Mouse (Mus musculus) midbrain, postnatal 0 days (tissue): ENCODE measurements around the gene Cyyr1. TPM values are rescaled to one million over a fixed set of nuclear protein-coding genes. Genes with fewer than 3 reads are reported as not detected.

Experiments used
- ATAC-seq: fragments of 200-750 bp; cut with Nextera tagmentation; 2 replicates; pipeline ENCODE4 v1.8.0; 2017; ENCODE audit warnings: moderate number of reproducible peaks, mild to moderate bottlenecking, moderate TSS enrichment, moderate library complexity; ENCODE audit not compliant: low FRiP score
- DNase-seq: peaks from one replicate; pipeline ENCODE4 v3.0.0-alpha.2; 2015; ENCODE audit warnings: low spot score
- H3K27ac ChIP-seq: fragments of 300-500 bp; sonication (generic); 2 replicates; pipeline ENCODE4 v1.5.1; 2014; ENCODE audit warnings: low read depth, mild to moderate bottlenecking, low read length, mixed read lengths
- H3K27me3 ChIP-seq: fragments of 300-500 bp; sonication (generic); 2 replicates; pipeline ENCODE4 v1.6.1; 2014; ENCODE audit warnings: low read length, control low read depth, mixed read lengths; ENCODE audit not compliant: insufficient read depth
- H3K36me3 ChIP-seq: fragments of 300-500 bp; sonication (generic); 2 replicates; pipeline ENCODE4 v1.6.1; 2014; ENCODE audit warnings: low read length, control low read depth, mixed read lengths; ENCODE audit not compliant: insufficient read depth
- H3K4me1 ChIP-seq: fragments of 300-500 bp; sonication (generic); 2 replicates; pipeline ENCODE4 v1.6.1; 2014; ENCODE audit warnings: mild to moderate bottlenecking, control low read depth, antibody characterized with exemption, low read length, mixed read lengths; ENCODE audit not compliant: insufficient read depth
- H3K4me2 ChIP-seq: fragments of 300-500 bp; sonication (generic); 2 replicates; pipeline ENCODE4 v1.6.1; 2014; ENCODE audit warnings: low read depth, mild to moderate bottlenecking, low read length, mixed read lengths; ENCODE audit not compliant: poor library complexity, severe bottlenecking
- H3K4me3 ChIP-seq: fragments of 300-500 bp; sonication (generic); 2 replicates; pipeline ENCODE4 v1.5.1; 2014; ENCODE audit warnings: low read depth, mild to moderate bottlenecking, low read length, moderate library complexity
- H3K9ac ChIP-seq: fragments of 300-500 bp; sonication (generic); replicated peaks from 2 replicates; pipeline ENCODE4 v1.6.1; 2014; ENCODE audit warnings: mild to moderate bottlenecking, low read length, moderate library complexity, mixed read lengths; ENCODE audit not compliant: poor library complexity, severe bottlenecking
- H3K9me3 ChIP-seq: fragments of 300-500 bp; sonication (generic); 2 replicates; pipeline ENCODE4 v1.6.1; 2016; ENCODE audit warnings: low read length, control low read depth
- CTCF ChIP-seq: IDR thresholded peaks from 2 replicates; pipeline ENCODE4 v1.5.1; 2016; ENCODE audit warnings: antibody characterized with exemption, mild to moderate bottlenecking
- WGBS: fragments of 180-500 bp; shearing (Covaris S2); extraction: QIAGEN DNeasy Blood & Tissue Kit; methylation state at CpG from one replicate; pipeline ENCODE4 v1.1.7; 2014; 5-methylcytosine and 5-hydroxymethylcytosine counted together
- polyA plus RNA-seq: library from polyadenylated mRNA; unstranded; fragments of >200 nt; fragmentation: Nextera tagmentation; extraction: Ambion mirVana; gene quantifications from 2 replicates; pipeline ENCODE4 v1.2.1, GENCODE M21; 2015
- total RNA-seq: library from RNA; depleted of rRNA; stranded (reverse); fragments of >200 nt; gene quantifications from 2 replicates; pipeline ENCODE4 v1.2.3, GENCODE M21; 2014

Cyyr1 gene
- total and polyA plus RNA-seq, 2 experiments from 2014 or later, result 1.3 to 1.6 TPM

GRCm38 (mm10) chr16:85446306-85446705 is 106.9 kb downstream of the Cyyr1 start:
- Histone ChIP-seq H3K4me1 (no peaks in the 10 kb centered on the region), H3K4me3 (no peak overlapping the region), H3K4me2 (no peak overlapping the region), H3K9ac (no peak overlapping the region), H3K27me3 (no peaks in the 10 kb centered on the region), H3K9me3 (no peaks in the 10 kb centered on the region), H3K36me3 (no peaks in the 10 kb centered on the region), H3K27ac (no peak overlapping the region)
- ATAC-seq, result no peak
- WGBS, result 56% methylated on average over 1 of the region's 1 CpGs
- no peak for TF ChIP-seq CTCF
- DNase-seq, result no peak

GRCm38 (mm10) chr16:85445801-85446200 is 107.4 kb downstream of the Cyyr1 start:
- WGBS, result 81% methylated on average over 3 of the region's 3 CpGs

DNA sequence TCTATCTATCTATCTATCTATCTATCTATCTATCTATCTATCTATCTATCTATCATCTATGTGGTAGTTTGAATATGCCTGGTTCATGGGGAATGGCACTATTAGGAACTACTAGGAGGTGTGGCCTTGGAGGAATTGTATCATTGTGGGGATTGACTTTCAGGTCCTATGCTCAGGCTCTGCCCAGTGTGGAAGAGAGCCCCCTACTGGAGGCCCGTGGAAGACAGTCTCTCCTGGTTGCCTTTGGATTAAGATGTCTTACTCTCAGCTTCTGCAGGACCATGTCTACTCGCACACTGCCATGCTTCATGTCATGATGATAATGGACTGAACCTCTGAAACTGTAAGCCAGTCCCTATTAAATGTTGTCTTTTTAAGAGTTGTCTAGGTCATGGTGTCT is 117.8 kb downstream of the Cyyr1 start:
- Histone ChIP-seq H3K4me1 (no peaks in the 10 kb centered on the region), H3K27me3 (no peaks in the 10 kb centered on the region)
- no peak for DNase-seq

More at GRCm38 (mm10) chr16:85445801-85446200, 107.4 kb downstream of the Cyyr1 start:
- DNase-seq, result no peak
- Histone ChIP-seq H3K36me3 (no peaks in the 10 kb centered on the region), H3K9ac (no peak overlapping the region), H3K4me3 (no peak overlapping the region), H3K27ac (no peak overlapping the region), H3K9me3 (no peaks in the 10 kb centered on the region), H3K4me1 (no peaks in the 10 kb centered on the region), H3K4me2 (no peak overlapping the region), H3K27me3 (no peaks in the 10 kb centered on the region)
- no peak for TF ChIP-seq CTCF
- ATAC-seq, result no peak

DNA sequence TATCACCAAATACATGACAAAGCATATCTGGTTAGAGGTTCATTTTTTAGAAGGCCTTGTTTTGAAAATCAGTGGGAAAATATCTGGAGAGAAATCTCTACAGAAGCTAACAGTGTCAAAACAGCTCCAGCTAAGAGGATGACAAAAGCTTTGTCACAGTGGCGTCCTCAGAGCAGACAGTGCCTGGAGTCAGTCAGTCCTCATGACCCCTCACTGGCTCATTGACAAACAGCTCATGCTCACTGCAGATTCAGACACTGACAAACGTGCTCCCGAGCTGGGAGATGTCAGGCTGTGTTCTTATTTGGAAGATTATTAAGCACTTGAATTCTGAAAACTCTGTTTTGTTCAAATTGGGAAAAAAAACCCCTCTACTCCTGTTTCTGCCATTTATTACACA is 124.0 kb downstream of the Cyyr1 start:
- ATAC-seq, result no peak
- Histone ChIP-seq H3K9ac (no peak overlapping the region), H3K36me3 (no peaks in the 10 kb centered on the region), H3K4me3 (no peak overlapping the region), H3K9me3 (no peaks in the 10 kb centered on the region), H3K27me3 (no peaks in the 10 kb centered on the region), H3K4me2 (no peak overlapping the region), H3K27ac (no peak overlapping the region), H3K4me1 (no peaks in the 10 kb centered on the region)
- 12% methylated on average over 3 of the region's 3 CpGs for WGBS
- no peak for TF ChIP-seq CTCF
- DNase-seq, result peak; percentile 39

More for the DNA sequence above, 117.8 kb downstream of the Cyyr1 start:
- 65% methylated on average over 2 of the region's 2 CpGs for WGBS
- Histone ChIP-seq H3K27ac (no peak overlapping the region), H3K36me3 (no peaks in the 10 kb centered on the region), H3K9ac (no peak overlapping the region), H3K4me2 (no peak overlapping the region), H3K9me3 (no peaks in the 10 kb centered on the region), H3K4me3 (no peak overlapping the region)
- no peak for ATAC-seq
- peak; percentile 14; the same call in 1 of the 2 replicates for TF ChIP-seq CTCF

- no peaks in the 10 kb centered on the region for H3K4me1 ChIP-seq
- H3K9ac ChIP-seq, result no peak overlapping the region
- H3K27me3 ChIP-seq, result no peaks in the 10 kb centered on the region
- no peak overlapping the region for H3K4me2 ChIP-seq
- H3K36me3 ChIP-seq, result no peaks in the 10 kb centered on the region
- no peak overlapping the region for H3K27ac ChIP-seq
- 76% methylated on average over 2 of the region's 2 CpGs for WGBS
- no peak overlapping the region for H3K4me3 ChIP-seq
- TF ChIP-seq CTCF, result no peak
- H3K9me3 ChIP-seq, result no peaks in the 10 kb centered on the region
- ATAC-seq (no peak), DNase-seq (no peak)
These were observed 130.3 kb downstream of the Cyyr1 start for GRCm38 (mm10) chr16:85422889-85423288.

DNA sequence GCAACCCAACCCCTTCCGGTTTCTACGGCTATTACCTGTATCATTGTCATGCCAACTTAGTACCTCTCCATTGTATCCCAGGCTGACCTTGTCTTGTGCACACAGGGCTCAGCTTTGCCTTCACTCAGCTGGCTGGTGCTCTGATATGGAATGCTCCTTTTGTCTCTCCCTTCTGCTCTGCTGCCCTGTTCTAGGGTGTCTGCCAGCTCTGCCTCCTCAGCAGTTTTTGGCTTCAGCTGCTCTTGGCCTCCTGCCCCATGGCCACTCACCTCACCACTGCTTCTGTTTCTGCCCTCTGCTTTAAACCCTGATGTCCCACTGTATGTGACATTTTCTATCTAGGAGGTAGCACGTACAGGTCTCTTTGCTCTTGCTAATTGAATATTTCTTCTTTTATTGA is 137.8 kb downstream of the Cyyr1 start:
- no peak for TF ChIP-seq CTCF
- Histone ChIP-seq H3K9ac (no peak overlapping the region), H3K4me3 (no peak overlapping the region), H3K36me3 (no peaks in the 10 kb centered on the region), H3K27ac (no peak overlapping the region), H3K4me2 (no peak overlapping the region), H3K27me3 (no peaks in the 10 kb centered on the region), H3K9me3 (no peaks in the 10 kb centered on the region), H3K4me1 (no peaks in the 10 kb centered on the region)
- 76% methylated on average over 3 of the region's 3 CpGs for WGBS
- peak; percentile 47; the same call in 1 of the 2 replicates for ATAC-seq
- peak; percentile 64 for DNase-seq
